Mouse (Mus musculus): ENCODE data around the gene Prrc2b.
A peak's percentile ranks its signal among the peaks of the same experiment; 100 is the strongest.

The Prrc2b gene

GRCm38 (mm10) chr2:32282289-32282688, 131.4 kb downstream of the Prrc2b start:
- DNase-seq (ENCODE audit: low read depth, low spot score) = no peak

- peak; percentile 54 for DNase-seq (ENCODE audit: low read depth, low spot score)
Observed at GRCm38 (mm10) chr2:32282727-32283126, 131.8 kb downstream of the Prrc2b start.

GRCm38 (mm10) chr2:32283986-32284385, 133.1 kb downstream of the Prrc2b start:
- DNase-seq (ENCODE audit: low read depth, low spot score) = no peak

All from retina, postnatal 7 days (tissue).